In genomic region chr12:112873452-112874190, GRCm38 (mm10) we compare ENCODE assay signal across 8 mouse cellular contexts. TPM values are rescaled to one million over a fixed set of nuclear protein-coding genes. Genes with fewer than 3 reads are reported as not detected.
DNase-seq lines count a peak whose midpoint lies in the region; ATAC-seq and TF ChIP-seq lines count a peak whose summit lies in the region.

No protein-coding gene starts in this region.

- ATAC-seq in common myeloid progenitor, adult 5-6 weeks (replicated peaks; ENCODE audit: low read depth, poor library complexity, severe bottlenecking) = peak; percentile 51
- peak; percentile 13; the same call in 1 of the 2 replicates for ATAC-seq in kidney, embryonic 16.5 days (ENCODE audit: low FRiP score, low TSS enrichment)
- ATAC-seq in lung, embryonic 14.5 days (ENCODE audit: insufficient read depth) = peak; percentile 3; the same call in 1 of the 2 replicates

- DNase-seq in 416B (ENCODE audit: low read depth) = peak; percentile 85
- DNase-seq in heart, embryonic 10.5 days (ENCODE audit: low spot score) = no peak
- DNase-seq in lung, embryonic 14.5 days = peak; percentile 90
- peak; percentile 68 for DNase-seq in urinary bladder, postnatal 25 days (ENCODE audit: low spot score)

- H3K9me3 ChIP-seq in ES-Bruce4 (replicated peaks; ENCODE audit: control insufficient read depth, insufficient read depth, low read length, poor library complexity, severe bottlenecking) = no peaks in the 10 kb centered on the region
- no peaks in the 10 kb centered on the region for H3K9me3 ChIP-seq in heart, embryonic 10.5 days
- no peaks in the 10 kb centered on the region for H3K9me3 ChIP-seq in kidney, embryonic 16.5 days (ENCODE audit: low read length)
- H3K9me3 ChIP-seq in lung, embryonic 14.5 days (ENCODE audit: low read depth, low read length) = no peaks in the 10 kb centered on the region

- H3K36me3 ChIP-seq in ES-Bruce4 (ENCODE audit: control insufficient read depth, insufficient read depth, low read length, poor library complexity, severe bottlenecking) = no peaks in the 10 kb centered on the region
- H3K36me3 ChIP-seq in heart, embryonic 10.5 days = no peaks in the 10 kb centered on the region
- no peaks in the 10 kb centered on the region for H3K36me3 ChIP-seq in kidney, embryonic 16.5 days (ENCODE audit: insufficient read depth, low read length)
- no peaks in the 10 kb centered on the region for H3K36me3 ChIP-seq in lung, embryonic 14.5 days (ENCODE audit: insufficient read depth)

- H3K27ac ChIP-seq in ES-Bruce4 (ENCODE audit: insufficient read depth, low read length) = no peak overlapping the region
- peak overlapping the region; percentile 48; the same call in 1 of the 2 replicates for H3K27ac ChIP-seq in heart, embryonic 10.5 days
- H3K27ac ChIP-seq in kidney, embryonic 16.5 days (ENCODE audit: low read length) = no peak overlapping the region
- no peak overlapping the region for H3K27ac ChIP-seq in lung, embryonic 14.5 days (ENCODE audit: low read depth)
- no peak overlapping the region for H3K27ac ChIP-seq in olfactory bulb, adult 2 months (ENCODE audit: insufficient read depth, low read depth, low read length)

- H3K9ac ChIP-seq in ES-Bruce4 (ENCODE audit: low read depth, poor library complexity, severe bottlenecking) = peak overlapping the region; percentile 41
- H3K9ac ChIP-seq in kidney, embryonic 16.5 days (replicated peaks; ENCODE audit: low read length) = 0 out of 2 replicates have a peak overlapping the region, but pooled peaks have one; percentile 6
- no peak overlapping the region for H3K9ac ChIP-seq in lung, embryonic 14.5 days

- peak overlapping the region; percentile 37 for H3K4me3 ChIP-seq in ES-Bruce4 (ENCODE audit: low read depth, low read length)
- peak overlapping the region; percentile 49 for H3K4me3 ChIP-seq in heart, embryonic 10.5 days
- H3K4me3 ChIP-seq in kidney, embryonic 16.5 days (ENCODE audit: low read length) = peak overlapping the region; percentile 17
- H3K4me3 ChIP-seq in lung, embryonic 14.5 days (ENCODE audit: low read depth, low read length) = peak overlapping the region; percentile 20; the same call in 1 of the 2 replicates
- no peak overlapping the region for H3K4me3 ChIP-seq in olfactory bulb, adult 2 months (ENCODE audit: insufficient read depth, low read depth, low read length)

- 20% methylated on average over 18 of the region's 18 CpGs for WGBS in heart, embryonic 10.5 days
- WGBS in kidney, embryonic 16.5 days = 16% methylated on average over 18 of the region's 18 CpGs
- WGBS in lung, embryonic 14.5 days = 14% methylated on average over 18 of the region's 18 CpGs
- 21% methylated on average over 18 of the region's 18 CpGs for whole genome bisulfite sequencing in olfactory bulb, adult 2 months

- no peak for TF ChIP-seq POLR2A in ES-Bruce4 (IDR thresholded peaks at IDR 0.05; ENCODE audit: insufficient read depth, low read length)
- no peak for TF ChIP-seq POLR2A in olfactory bulb, adult 2 months (IDR thresholded peaks at IDR 0.05; ENCODE audit: insufficient read depth, low read depth, low read length)

- no peaks in the 10 kb centered on the region for H3K4me1 ChIP-seq in ES-Bruce4 (ENCODE audit: control insufficient read depth, insufficient read depth, low read length)
- H3K4me1 ChIP-seq in heart, embryonic 10.5 days = peaks cover 51% of the 10 kb centered on the region
- peaks cover 38% of the 10 kb centered on the region for H3K4me1 ChIP-seq in kidney, embryonic 16.5 days (ENCODE audit: insufficient read depth, low read length)
- H3K4me1 ChIP-seq in lung, embryonic 14.5 days (ENCODE audit: insufficient read depth) = peaks cover 3% of the 10 kb centered on the region; the same call in 1 of the 2 replicates
- peaks cover 30% of the 10 kb centered on the region for H3K4me1 ChIP-seq in olfactory bulb, adult 2 months (ENCODE audit: control insufficient read depth, insufficient read depth, low read length)

- TF ChIP-seq EP300 in ES-Bruce4 (IDR thresholded peaks at IDR 0.05; ENCODE audit: insufficient read depth, low read depth, low read length) = no peak

- peak overlapping the region; percentile 47 for H3K4me2 ChIP-seq in kidney, embryonic 16.5 days (replicated peaks; ENCODE audit: low read depth, low read length)
- peak overlapping the region; percentile 49 for H3K4me2 ChIP-seq in lung, embryonic 14.5 days

- H3K27me3 ChIP-seq in ES-Bruce4 (ENCODE audit: control insufficient read depth, insufficient read depth, low read length, poor library complexity, severe bottlenecking) = no peaks in the 10 kb centered on the region
- H3K27me3 ChIP-seq in heart, embryonic 10.5 days (ENCODE audit: insufficient read depth, poor library complexity, severe bottlenecking) = peaks cover 93% of the 10 kb centered on the region
- peaks cover 53% of the 10 kb centered on the region for H3K27me3 ChIP-seq in kidney, embryonic 16.5 days (ENCODE audit: insufficient read depth, low read length)
- peaks cover 62% of the 10 kb centered on the region for H3K27me3 ChIP-seq in lung, embryonic 14.5 days (ENCODE audit: insufficient read depth, low read length)

- TF ChIP-seq CTCF in ES-Bruce4 (IDR thresholded peaks at IDR 0.05; ENCODE audit: low read depth, low read length) = peak; percentile 95
- TF ChIP-seq CTCF in lung, embryonic 14.5 days (IDR thresholded peaks at IDR 0.05; ENCODE audit: low read depth) = peak; percentile 88
- peak; percentile 66 for TF ChIP-seq CTCF in olfactory bulb, adult 2 months (IDR thresholded peaks at IDR 0.05; ENCODE audit: insufficient read depth, low read depth, low read length)

RNA-seq across cellular contexts. Expression of gene Gpr132, which starts 5.6 kb away (rescaled TPM):
- 0.64 and 0.93 TPM in 2 replicates for polyA plus RNA-seq in ES-Bruce4 (2011; ENCODE audit: insufficient read depth, insufficient read length, low read depth, missing spikeins)
- 5.4 and 9.3 TPM in 2 replicates for total RNA-seq in common myeloid progenitor, adult 5-6 weeks (2017)
- polyA plus RNA-seq in heart, embryonic 10.5 days (2016; fragmentation: Nextera tagmentation; extraction: Ambion mirVana) = 0.11 TPM in 1 of 2 replicates, not detected in the other
- 0.15 and 0.22 TPM in 2 replicates for polyA plus RNA-seq in kidney, embryonic 16.5 days (2015; fragmentation: Nextera tagmentation; extraction: Ambion mirVana)
- 0.12 TPM in 1 of 2 replicates, not detected in the other for polyA plus RNA-seq in lung, embryonic 14.5 days (2014; fragmentation: Nextera tagmentation; extraction: Ambion mirVana)
- not detected in 2 replicates for polyA plus RNA-seq in olfactory bulb, adult 2 months (2012; ENCODE audit: insufficient read depth, insufficient read length, low replicate concordance, missing spikeins)

RNA-seq across cellular contexts. Expression of gene Cdca4, which starts 44.4 kb away (rescaled TPM):
- 58.9 and 59.1 TPM in 2 replicates for polyA plus RNA-seq in ES-Bruce4 (2011; ENCODE audit: insufficient read depth, insufficient read length, low read depth, missing spikeins)
- 59.4 and 64.7 TPM in 2 replicates for total RNA-seq in common myeloid progenitor, adult 5-6 weeks (2017)
- 66.5 and 98.2 TPM in 2 replicates for polyA plus RNA-seq in heart, embryonic 10.5 days (2016; fragmentation: Nextera tagmentation; extraction: Ambion mirVana)
- polyA plus RNA-seq in kidney, embryonic 16.5 days (2015; fragmentation: Nextera tagmentation; extraction: Ambion mirVana) = 113 and 124 TPM in 2 replicates
- 140 and 153 TPM in 2 replicates for polyA plus RNA-seq in lung, embryonic 14.5 days (2014; fragmentation: Nextera tagmentation; extraction: Ambion mirVana)
- polyA plus RNA-seq in olfactory bulb, adult 2 months (2012; ENCODE audit: insufficient read depth, insufficient read length, low replicate concordance, missing spikeins) = not detected in 2 replicates

RNA-seq across cellular contexts. Expression of gene Jag2, which starts 56.0 kb away (rescaled TPM):
- 47.6 and 50.9 TPM in 2 replicates for polyA plus RNA-seq in ES-Bruce4 (2011; ENCODE audit: insufficient read depth, insufficient read length, low read depth, missing spikeins)
- total RNA-seq in common myeloid progenitor, adult 5-6 weeks (2017) = 1.5 and 6.3 TPM in 2 replicates
- 2.0 and 3.6 TPM in 2 replicates for polyA plus RNA-seq in heart, embryonic 10.5 days (2016; fragmentation: Nextera tagmentation; extraction: Ambion mirVana)
- 2.2 and 2.5 TPM in 2 replicates for polyA plus RNA-seq in kidney, embryonic 16.5 days (2015; fragmentation: Nextera tagmentation; extraction: Ambion mirVana)
- 6.3 and 8.0 TPM in 2 replicates for polyA plus RNA-seq in lung, embryonic 14.5 days (2014; fragmentation: Nextera tagmentation; extraction: Ambion mirVana)
- polyA plus RNA-seq in olfactory bulb, adult 2 months (2012; ENCODE audit: insufficient read depth, insufficient read length, low replicate concordance, missing spikeins) = not detected in 2 replicates
